Mouse (Mus musculus) lung, adult 2 months (tissue): ENCODE data around the gene Gabra5.

Experiments
- CTCF ChIP-seq: fragments of 200-500 bp; IDR thresholded peaks from 2 replicates; pipeline ENCODE4 v1.5.1; 2011; ENCODE audit warnings: mild to moderate bottlenecking, low read length, control low read depth; ENCODE audit not compliant: insufficient read depth
- POLR2A ChIP-seq: fragments of 200-500 bp; IDR thresholded peaks from 2 replicates; pipeline ENCODE4 v1.6.1; 2011; ENCODE audit warnings: low read depth, mild to moderate bottlenecking, control low read depth, low read length, borderline replicate concordance; ENCODE audit errors: extremely low read depth

DNA sequence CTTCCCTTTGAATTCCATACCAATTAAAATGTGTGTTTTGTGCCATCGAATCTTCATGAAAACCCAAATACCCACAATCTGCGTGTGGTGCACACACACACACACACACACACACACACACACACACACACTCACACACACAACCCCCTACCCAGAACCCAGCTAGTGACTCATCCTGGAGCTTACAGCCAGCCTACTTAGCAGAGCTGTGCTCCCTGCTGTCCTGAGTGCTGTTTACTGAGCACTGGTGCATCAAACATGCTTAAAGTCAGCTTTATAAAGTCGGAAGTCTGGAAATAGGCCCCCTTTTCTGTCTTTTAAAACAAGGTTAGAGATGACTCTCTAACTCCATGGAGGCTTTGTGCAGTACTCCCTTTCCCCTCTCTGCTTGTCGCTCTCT, 7.0 kb downstream of the Gabra5 start:
- no peak for TF ChIP-seq CTCF
- TF ChIP-seq POLR2A: no peak
